Mouse (Mus musculus): Measurements from ENCODE around the gene Astn2.

Astn2 gene

GRCm38 (mm10) chr4:66169485-66169884 is 234.9 kb downstream of the Astn2 start:
- no peak for DNase-seq (ENCODE audit: low read depth, low spot score)

- DNase-seq (ENCODE audit: low read depth, low spot score), result no peak
These were observed 245.7 kb downstream of the Astn2 start for GRCm38 (mm10) chr4:66158714-66159113.

- DNase-seq (ENCODE audit: low read depth, low spot score), result no peak
These were observed 246.8 kb downstream of the Astn2 start for GRCm38 (mm10) chr4:66157439-66158113.

- DNase-seq (ENCODE audit: low read depth, low spot score), result no peak
These were observed 257.9 kb downstream of the Astn2 start for GRCm38 (mm10) chr4:66146546-66146945.

GRCm38 (mm10) chr4:66126181-66126580 is 278.2 kb downstream of the Astn2 start:
- no peak for DNase-seq (ENCODE audit: low read depth, low spot score)

- no peak for DNase-seq (ENCODE audit: low read depth, low spot score)
These were observed 281.5 kb downstream of the Astn2 start for GRCm38 (mm10) chr4:66122766-66123358.

GRCm38 (mm10) chr4:66114243-66114642 is 290.2 kb downstream of the Astn2 start:
- DNase-seq (ENCODE audit: low read depth, low spot score), result no peak

GRCm38 (mm10) chr4:66102037-66102436 is 302.4 kb downstream of the Astn2 start:
- DNase-seq (ENCODE audit: low read depth, low spot score), result no peak

- no peak for DNase-seq (ENCODE audit: low read depth, low spot score)
These were observed 306.8 kb downstream of the Astn2 start for GRCm38 (mm10) chr4:66097629-66098028.

GRCm38 (mm10) chr4:66096104-66096503 is 308.3 kb downstream of the Astn2 start:
- DNase-seq (ENCODE audit: low read depth, low spot score), result no peak

GRCm38 (mm10) chr4:66057161-66057560 is 347.2 kb downstream of the Astn2 start:
- DNase-seq (ENCODE audit: low read depth, low spot score), result no peak

GRCm38 (mm10) chr4:66055690-66056089 is 348.7 kb downstream of the Astn2 start:
- no peak for DNase-seq (ENCODE audit: low read depth, low spot score)

GRCm38 (mm10) chr4:66043014-66043672 is 361.3 kb downstream of the Astn2 start:
- no peak for DNase-seq (ENCODE audit: low read depth, low spot score)

- no peak for DNase-seq (ENCODE audit: low read depth, low spot score)
These were observed 370.6 kb downstream of the Astn2 start for GRCm38 (mm10) chr4:66033826-66034225.

- DNase-seq (ENCODE audit: low read depth, low spot score), result no peak
These were observed 373.0 kb downstream of the Astn2 start for GRCm38 (mm10) chr4:66031320-66031870.

- DNase-seq (ENCODE audit: low read depth, low spot score), result no peak
These were observed 374.5 kb downstream of the Astn2 start for GRCm38 (mm10) chr4:66029901-66030300.

GRCm38 (mm10) chr4:66027866-66028265 is 376.5 kb downstream of the Astn2 start:
- no peak for DNase-seq (ENCODE audit: low read depth, low spot score)

GRCm38 (mm10) chr4:66025393-66026062 is 378.9 kb downstream of the Astn2 start:
- no peak for DNase-seq (ENCODE audit: low read depth, low spot score)

- no peak for DNase-seq (ENCODE audit: low read depth, low spot score)
These were observed 401.5 kb downstream of the Astn2 start for GRCm38 (mm10) chr4:66002936-66003335.

GRCm38 (mm10) chr4:65983643-65984042 is 420.8 kb downstream of the Astn2 start:
- DNase-seq (ENCODE audit: low read depth, low spot score), result no peak

GRCm38 (mm10) chr4:65982882-65983281 is 421.5 kb downstream of the Astn2 start:
- no peak for DNase-seq (ENCODE audit: low read depth, low spot score)

- no peak for DNase-seq (ENCODE audit: low read depth, low spot score)
These were observed 428.2 kb downstream of the Astn2 start for GRCm38 (mm10) chr4:65976251-65976650.
